37 mouse cellular contexts compared by ENCODE assay signal in genomic region chr2:164704235-164704634, GRCm38 (mm10). TPM values are rescaled to one million over a fixed set of nuclear protein-coding genes. Genes with fewer than 3 reads are reported as not detected.
A peak's percentile ranks its signal among the peaks of the same experiment; 100 is the strongest.
DNase-seq lines count a peak whose midpoint lies in the region; ATAC-seq and TF ChIP-seq lines count a peak whose summit lies in the region.
"Had no signal": no experiment of that assay in that cellular context is flagged by ENCODE, and none has a peak within 500 bp of the region (broad histone marks: within the 10 kb centered on the region; RNA-seq: fewer than 3 reads in every experiment).

No protein-coding gene starts in this region.

- H3K27ac ChIP-seq in intestine, postnatal 0 days (ENCODE audit: low read depth, low read length) = no peak overlapping the region
- no peak overlapping the region for H3K27ac ChIP-seq in intestine, embryonic 15.5 days
- H3K27ac ChIP-seq: embryonic facial prominence, embryonic 12.5 days; embryonic facial prominence, embryonic 15.5 days; forebrain, embryonic 12.5 days; heart, embryonic 15.5 days; hindbrain, embryonic 14.5 days; hindbrain, postnatal 0 days had no signal

- CTCF ChIA-PET in Patski (lab: Charles Lee) = no interaction called here

- no peaks in the 10 kb centered on the region for H3K36me3 ChIP-seq in intestine, postnatal 0 days (ENCODE audit: control insufficient read depth, insufficient read depth)
- H3K36me3 ChIP-seq in intestine, embryonic 15.5 days = no peaks in the 10 kb centered on the region
- H3K36me3 ChIP-seq in E14TG2a.4 (ENCODE audit: insufficient read depth, low read length) = no peaks in the 10 kb centered on the region
- H3K36me3 ChIP-seq: embryonic facial prominence, embryonic 12.5 days; embryonic facial prominence, embryonic 15.5 days; forebrain, embryonic 12.5 days; G1E; heart, embryonic 12.5 days; heart, embryonic 15.5 days had no signal

- TF ChIP-seq CTCF in intestine, postnatal 0 days (IDR thresholded peaks at IDR 0.05; ENCODE audit: low read depth) = 0 out of 2 replicates have a peak, but pooled peaks have one; percentile 13
- TF ChIP-seq CTCF in E14TG2a.4 (conservative IDR thresholded peaks at IDR 0.05; ENCODE audit: low read length) (peak; percentile 39), Patski (IDR thresholded peaks at IDR 0.05) (peak; percentile 14)

- POLR2A ChIA-PET in Patski (lab: Charles Lee) = no interaction called here

- no peak overlapping the region for H3K9ac ChIP-seq in intestine, postnatal 0 days (ENCODE audit: low read depth, low read length)
- H3K9ac ChIP-seq in intestine, embryonic 15.5 days = no peak overlapping the region
- H3K9ac ChIP-seq: embryonic facial prominence, embryonic 12.5 days; embryonic facial prominence, embryonic 15.5 days; forebrain, embryonic 12.5 days; heart, embryonic 12.5 days; heart, embryonic 15.5 days; hindbrain, embryonic 14.5 days had no signal

- no peak for DNase-seq in Patski (ENCODE audit: low read depth, low spot score)
- DNase-seq in right cerebral cortex, postnatal 14 days = no peak
- no peak for DNase-seq in gastrocnemius, postnatal 10 days
- DNase-seq in thymus, postnatal 14 days = no peak
- DNase-seq: adrenal gland, adult 2 months; adrenal gland, postnatal 14 days; cerebellum, adult 11 months; cerebellum, adult 2 months; cerebellum, adult 9-11 months; cerebellum, postnatal 25 days; gastrocnemius, postnatal 14 days; heart, adult 18-20 months; heart, postnatal 14 days; heart, postnatal 4 days; kidney, adult 11 months had no signal

- in situ Hi-C loops in Patski (cut with MboI; ENCODE audit: low pct_unique_long_range_greater_than_20kb) = no loop called here

- no peaks in the 10 kb centered on the region for H3K27me3 ChIP-seq in intestine, postnatal 0 days (replicated peaks; ENCODE audit: control insufficient read depth, insufficient read depth, low read length)
- H3K27me3 ChIP-seq in intestine, embryonic 15.5 days (replicated peaks) = no peaks in the 10 kb centered on the region
- H3K27me3 ChIP-seq in E14TG2a.4 (ENCODE audit: insufficient read depth, low read length) (peaks cover 3% of the 10 kb centered on the region; the same call in 1 of the 2 replicates), Patski (peaks cover 18% of the 10 kb centered on the region)
- H3K27me3 ChIP-seq: embryonic facial prominence, embryonic 12.5 days; embryonic facial prominence, embryonic 15.5 days; forebrain, embryonic 12.5 days; heart, embryonic 12.5 days; heart, embryonic 15.5 days had no signal

- ATAC-seq in intestine, postnatal 0 days = no peak
- ATAC-seq in intestine, embryonic 15.5 days = no peak
- ATAC-seq in Patski = no peak
- ATAC-seq in erythroblast, adult 5-6 weeks (replicated peaks; ENCODE audit: low FRiP score, poor library complexity, severe bottlenecking) = peak; percentile 60; the same call in 1 of the 2 replicates
- ATAC-seq: CD4-positive, CD25-positive, alpha-beta regulatory T cell, adult 4 months; forebrain, embryonic 16.5 days; hindbrain, postnatal 0 days; inflammation-experienced regulatory T-cells, adult 6 months had no signal

- no peaks in the 10 kb centered on the region for H3K4me1 ChIP-seq in intestine, postnatal 0 days (replicated peaks; ENCODE audit: control insufficient read depth, insufficient read depth, low read length)
- no peaks in the 10 kb centered on the region for H3K4me1 ChIP-seq in intestine, embryonic 15.5 days (replicated peaks)
- H3K4me1 ChIP-seq in E14TG2a.4 (replicated peaks; ENCODE audit: low read depth, low read length) = peaks cover 6% of the 10 kb centered on the region
- H3K4me1 ChIP-seq: embryonic facial prominence, embryonic 12.5 days; embryonic facial prominence, embryonic 15.5 days; forebrain, embryonic 12.5 days; heart, embryonic 12.5 days; heart, embryonic 15.5 days had no signal

- WGBS in intestine, postnatal 0 days = 84% methylated on average over 5 of the region's 5 CpGs
- 86% methylated on average over 5 of the region's 5 CpGs for WGBS in intestine, embryonic 15.5 days

- H3K9me3 ChIP-seq in intestine, postnatal 0 days (ENCODE audit: control insufficient read depth) = no peaks in the 10 kb centered on the region
- H3K9me3 ChIP-seq in intestine, embryonic 15.5 days = no peaks in the 10 kb centered on the region
- 0 out of 2 replicates have a peak, but pooled peaks cover 3% of the 10 kb centered on the region for H3K9me3 ChIP-seq in E14TG2a.4 (ENCODE audit: low read length)
- H3K9me3 ChIP-seq: embryonic facial prominence, embryonic 12.5 days; embryonic facial prominence, embryonic 15.5 days; forebrain, embryonic 12.5 days; G1E; heart, embryonic 12.5 days; heart, embryonic 15.5 days had no signal

- no peak overlapping the region for H3K4me2 ChIP-seq in intestine, postnatal 0 days (replicated peaks; ENCODE audit: low read depth)
- no peak overlapping the region for H3K4me2 ChIP-seq in intestine, embryonic 15.5 days (replicated peaks)
- H3K4me2 ChIP-seq: embryonic facial prominence, embryonic 12.5 days; embryonic facial prominence, embryonic 15.5 days; forebrain, embryonic 12.5 days; heart, embryonic 12.5 days; heart, embryonic 15.5 days; hindbrain, embryonic 14.5 days had no signal

- H3K4me3 ChIP-seq in intestine, postnatal 0 days (ENCODE audit: low read depth, low read length) = no peak overlapping the region
- no peak overlapping the region for H3K4me3 ChIP-seq in intestine, embryonic 15.5 days (replicated peaks)
- no peak overlapping the region for H3K4me3 ChIP-seq in E14TG2a.4 (replicated peaks; ENCODE audit: low read length)
- H3K4me3 ChIP-seq: embryonic facial prominence, embryonic 12.5 days; embryonic facial prominence, embryonic 15.5 days; erythroblast, embryonic 14.5 days; forebrain, embryonic 12.5 days; heart, embryonic 12.5 days; heart, embryonic 15.5 days had no signal

RNA-seq across cellular contexts. Expression of gene Spint4, which starts 5.9 kb away (rescaled TPM):
- not detected in 2 replicates for polyA plus RNA-seq in intestine, postnatal 0 days (2015; fragmentation: Nextera tagmentation; extraction: Ambion mirVana)
- not detected in 2 replicates for polyA plus RNA-seq in intestine, embryonic 15.5 days (2015; fragmentation: Nextera tagmentation; extraction: Ambion mirVana)
- polyA plus RNA-seq in Patski (2021) = not detected
- total RNA-seq in erythroblast, adult 5-6 weeks (2015; ENCODE audit: low replicate concordance) = not detected in 2 replicates
- total RNA-seq in erythroblast, adult 5-6 weeks (2017; ENCODE audit: low replicate concordance) = not detected in 2 replicates
- not detected for total RNA-seq in gastrocnemius, postnatal 10 days (2021)
- total RNA-seq: adrenal gland, adult 2 months; adrenal gland, postnatal 14 days; adrenal gland, postnatal 4 days; common myeloid progenitor, adult 5-6 weeks; gastrocnemius, adult 18-20 months; gastrocnemius, postnatal 14 days; gastrocnemius, postnatal 4 days; heart, adult 18-20 months; heart, postnatal 14 days; heart, postnatal 4 days; hindbrain, postnatal 0 days had no signal
- polyA plus RNA-seq: adrenal gland, adult 2 months; C2C12; CD4-positive, CD25-positive, alpha-beta regulatory T cell, adult 4 months; cerebellum, adult 2 months; embryonic facial prominence, embryonic 12.5 days; embryonic facial prominence, embryonic 15.5 days; erythroblast, embryonic 14.5 days; forebrain, embryonic 12.5 days; forebrain, embryonic 16.5 days; G1E; heart, embryonic 12.5 days; heart, embryonic 15.5 days; hindbrain, embryonic 11.5 days; hindbrain, embryonic 14.5 days; hindbrain, postnatal 0 days; inflammation-experienced regulatory T-cells, adult 6 months had no signal

RNA-seq across cellular contexts. Expression of gene Spint5, which starts 10.9 kb away (rescaled TPM):
- not detected in 2 replicates for polyA plus RNA-seq in intestine, postnatal 0 days (2015; fragmentation: Nextera tagmentation; extraction: Ambion mirVana)
- not detected in 2 replicates for polyA plus RNA-seq in intestine, embryonic 15.5 days (2015; fragmentation: Nextera tagmentation; extraction: Ambion mirVana)
- not detected for polyA plus RNA-seq in Patski (2021)
- not detected in 2 replicates for total RNA-seq in erythroblast, adult 5-6 weeks (2015; ENCODE audit: low replicate concordance)
- total RNA-seq in erythroblast, adult 5-6 weeks (2017; ENCODE audit: low replicate concordance) = not detected in 2 replicates
- total RNA-seq in gastrocnemius, postnatal 10 days (2021) = not detected
- total RNA-seq: adrenal gland, adult 2 months; adrenal gland, postnatal 14 days; adrenal gland, postnatal 4 days; common myeloid progenitor, adult 5-6 weeks; G1E; gastrocnemius, adult 18-20 months; gastrocnemius, postnatal 14 days; gastrocnemius, postnatal 4 days; heart, adult 18-20 months; heart, postnatal 14 days; heart, postnatal 4 days; hindbrain, postnatal 0 days had no signal
- polyA plus RNA-seq: adrenal gland, adult 2 months; C2C12; CD4-positive, CD25-positive, alpha-beta regulatory T cell, adult 4 months; cerebellum, adult 2 months; embryonic facial prominence, embryonic 12.5 days; embryonic facial prominence, embryonic 15.5 days; erythroblast, embryonic 14.5 days; forebrain, embryonic 12.5 days; forebrain, embryonic 16.5 days; G1E; heart, embryonic 12.5 days; heart, embryonic 15.5 days; hindbrain, embryonic 11.5 days; hindbrain, embryonic 14.5 days; hindbrain, postnatal 0 days; inflammation-experienced regulatory T-cells, adult 6 months had no signal

RNA-seq across cellular contexts. Expression of gene Wfdc13, which starts 19.3 kb away (rescaled TPM):
- polyA plus RNA-seq in intestine, postnatal 0 days (2015; fragmentation: Nextera tagmentation; extraction: Ambion mirVana) = 0.14 and 0.18 TPM in 2 replicates
- polyA plus RNA-seq in intestine, embryonic 15.5 days (2015; fragmentation: Nextera tagmentation; extraction: Ambion mirVana) = 0.18 and 0.30 TPM in 2 replicates
- polyA plus RNA-seq in Patski (2021) = not detected
- not detected in 2 replicates for total RNA-seq in erythroblast, adult 5-6 weeks (2015; ENCODE audit: low replicate concordance)
- total RNA-seq in erythroblast, adult 5-6 weeks (2017; ENCODE audit: low replicate concordance) = not detected in 2 replicates
- total RNA-seq in gastrocnemius, postnatal 10 days (2021) = not detected
- total RNA-seq: adrenal gland, adult 2 months; adrenal gland, postnatal 14 days; adrenal gland, postnatal 4 days; common myeloid progenitor, adult 5-6 weeks; gastrocnemius, adult 18-20 months; gastrocnemius, postnatal 14 days; gastrocnemius, postnatal 4 days; heart, adult 18-20 months; heart, postnatal 14 days; heart, postnatal 4 days; hindbrain, postnatal 0 days had no signal
- polyA plus RNA-seq: adrenal gland, adult 2 months; C2C12; CD4-positive, CD25-positive, alpha-beta regulatory T cell, adult 4 months; cerebellum, adult 2 months; erythroblast, embryonic 14.5 days; forebrain, embryonic 12.5 days; forebrain, embryonic 16.5 days; G1E; heart, embryonic 12.5 days; heart, embryonic 15.5 days; hindbrain, embryonic 11.5 days; hindbrain, embryonic 14.5 days; hindbrain, postnatal 0 days; inflammation-experienced regulatory T-cells, adult 6 months had no signal

RNA-seq across cellular contexts. Expression of gene Wfdc11, which starts 30.3 kb away (rescaled TPM):
- polyA plus RNA-seq in intestine, postnatal 0 days (2015; fragmentation: Nextera tagmentation; extraction: Ambion mirVana) = not detected in 2 replicates
- not detected in 2 replicates for polyA plus RNA-seq in intestine, embryonic 15.5 days (2015; fragmentation: Nextera tagmentation; extraction: Ambion mirVana)
- polyA plus RNA-seq in Patski (2021) = not detected
- total RNA-seq in erythroblast, adult 5-6 weeks (2015; ENCODE audit: low replicate concordance) = not detected in 2 replicates
- 0.77 TPM in 1 of 2 replicates, not detected in the other for total RNA-seq in erythroblast, adult 5-6 weeks (2017; ENCODE audit: low replicate concordance)
- not detected for total RNA-seq in gastrocnemius, postnatal 10 days (2021)
- total RNA-seq: adrenal gland, adult 2 months; adrenal gland, postnatal 14 days; adrenal gland, postnatal 4 days; common myeloid progenitor, adult 5-6 weeks; G1E; gastrocnemius, adult 18-20 months; gastrocnemius, postnatal 14 days; gastrocnemius, postnatal 4 days; heart, adult 18-20 months; heart, postnatal 14 days; heart, postnatal 4 days; hindbrain, postnatal 0 days had no signal
- polyA plus RNA-seq: adrenal gland, adult 2 months; C2C12; CD4-positive, CD25-positive, alpha-beta regulatory T cell, adult 4 months; cerebellum, adult 2 months; embryonic facial prominence, embryonic 12.5 days; embryonic facial prominence, embryonic 15.5 days; erythroblast, embryonic 14.5 days; forebrain, embryonic 12.5 days; forebrain, embryonic 16.5 days; G1E; heart, embryonic 12.5 days; heart, embryonic 15.5 days; hindbrain, embryonic 11.5 days; hindbrain, embryonic 14.5 days; hindbrain, postnatal 0 days; inflammation-experienced regulatory T-cells, adult 6 months had no signal

RNA-seq across cellular contexts. Expression of gene Wfdc3, which starts 41.5 kb away (rescaled TPM):
- polyA plus RNA-seq in intestine, postnatal 0 days (2015; fragmentation: Nextera tagmentation; extraction: Ambion mirVana) = 0.85 and 0.95 TPM in 2 replicates
- 1.8 and 2.0 TPM in 2 replicates for polyA plus RNA-seq in intestine, embryonic 15.5 days (2015; fragmentation: Nextera tagmentation; extraction: Ambion mirVana)
- 0.47 TPM for polyA plus RNA-seq in Patski (2021)
- 16.7 and 19.9 TPM in 2 replicates for total RNA-seq in erythroblast, adult 5-6 weeks (2015; ENCODE audit: low replicate concordance)
- total RNA-seq in erythroblast, adult 5-6 weeks (2017; ENCODE audit: low replicate concordance) = 10.0 and 12.8 TPM in 2 replicates
- not detected for total RNA-seq in gastrocnemius, postnatal 10 days (2021)
- total RNA-seq: gastrocnemius, adult 18-20 months; gastrocnemius, postnatal 14 days; gastrocnemius, postnatal 4 days had no signal
- polyA plus RNA-seq: CD4-positive, CD25-positive, alpha-beta regulatory T cell, adult 4 months; inflammation-experienced regulatory T-cells, adult 6 months had no signal
